Mouse (Mus musculus) heart, postnatal 0 days (tissue): ENCODE data around the gene Dqx1.

ENCODE experiments used
- CTCF ChIP-seq: IDR thresholded peaks from 2 replicates; pipeline ENCODE4 v1.5.1; 2016; ENCODE audit warnings: antibody characterized with exemption, control low read depth, low read depth
- EP300 ChIP-seq: IDR thresholded peaks from 2 replicates; pipeline ENCODE4 v1.6.1; 2016; ENCODE audit warnings: antibody characterized with exemption, low read depth

- TF ChIP-seq CTCF, result no peak
- no peak for TF ChIP-seq EP300
Observed at GRCm38 (mm10) chr6:83071220-83071619, 13.6 kb downstream of the Dqx1 start.
